Mouse (Mus musculus) cerebellum, postnatal 14 days (tissue): ENCODE measurements around the gene Scn5a.

Source experiments
- DNase-seq, 2 experiments: peaks; one replicate each; pipeline ENCODE4 v3.0.0; 2021; ENCODE audit warnings: mixed read lengths in 2 of 2

Scn5a gene

GRCm38 (mm10) chr9:119578636-119579438, at the start of gene Scn5a:
Gene Scn5a, minus strand, starts transcription at chr9:119579016.
- no peak for DNase-seq

- DNase-seq = no peak
Measured at GRCm38 (mm10) chr9:119627227-119627626, 48.4 kb upstream of the Scn5a start.

GRCm38 (mm10) chr9:119624151-119624550, 45.3 kb upstream of the Scn5a start:
- no peak for DNase-seq

GRCm38 (mm10) chr9:119614798-119615197, 36.0 kb upstream of the Scn5a start:
- DNase-seq = no peak

GRCm38 (mm10) chr9:119610563-119611166, 31.8 kb upstream of the Scn5a start:
- no peak for DNase-seq

- DNase-seq = no peak
Measured at GRCm38 (mm10) chr9:119606906-119607305, 28.1 kb upstream of the Scn5a start.

- no peak for DNase-seq
Measured at GRCm38 (mm10) chr9:119604607-119605006, 25.8 kb upstream of the Scn5a start.

- DNase-seq = no peak
Measured at GRCm38 (mm10) chr9:119598501-119598900, 19.7 kb upstream of the Scn5a start.

GRCm38 (mm10) chr9:119597332-119597731, 18.5 kb upstream of the Scn5a start:
- peak in 1 of 2 experiments; percentile 29 for DNase-seq

GRCm38 (mm10) chr9:119589592-119589991, 10.8 kb upstream of the Scn5a start:
- DNase-seq = no peak

- no peak for DNase-seq
Measured at GRCm38 (mm10) chr9:119588763-119589449, 10.1 kb upstream of the Scn5a start.

- peak; percentile 87 to 89 for DNase-seq
Measured at GRCm38 (mm10) chr9:119580668-119581067, 1.9 kb upstream of the Scn5a start.

GRCm38 (mm10) chr9:119580187-119580586, 1.4 kb upstream of the Scn5a start:
- no peak for DNase-seq

GRCm38 (mm10) chr9:119578311-119578635, 543 bp downstream of the Scn5a start:
- no peak for DNase-seq

- DNase-seq = no peak
Measured at GRCm38 (mm10) chr9:119576977-119577376, 1.8 kb downstream of the Scn5a start.

- no peak for DNase-seq
Measured at GRCm38 (mm10) chr9:119575732-119576131, 3.1 kb downstream of the Scn5a start.

GRCm38 (mm10) chr9:119574366-119574765, 4.5 kb downstream of the Scn5a start:
- DNase-seq = no peak

GRCm38 (mm10) chr9:119573009-119573408, 5.8 kb downstream of the Scn5a start:
- no peak for DNase-seq

- no peak for DNase-seq
Measured at GRCm38 (mm10) chr9:119571411-119571888, 7.4 kb downstream of the Scn5a start.

- peak; percentile 61 to 70 for DNase-seq
Measured at GRCm38 (mm10) chr9:119570652-119571051, 8.2 kb downstream of the Scn5a start.

GRCm38 (mm10) chr9:119568732-119569131, 10.1 kb downstream of the Scn5a start:
- DNase-seq = no peak

GRCm38 (mm10) chr9:119567800-119568199, 11.0 kb downstream of the Scn5a start:
- DNase-seq = no peak

- DNase-seq = no peak
Measured at GRCm38 (mm10) chr9:119566214-119566613, 12.6 kb downstream of the Scn5a start.

- no peak for DNase-seq
Measured at GRCm38 (mm10) chr9:119564803-119565202, 14.0 kb downstream of the Scn5a start.
